Mouse (Mus musculus) cerebellum, adult 18-20 months (tissue): ENCODE measurements around the gene Usp31.

Source experiments
- DNase-seq, 2 experiments: peaks; one replicate each; pipeline ENCODE4 v3.0.0; 2021

Usp31 gene

GRCm38 (mm10) chr7:121707073-121707667 lies at the start of gene Usp31:
Gene Usp31, minus strand, starts transcription at chr7:121707253.
- peak; percentile 95 to 96 for DNase-seq

- DNase-seq: no peak
These were observed 47.7 kb upstream of the Usp31 start for GRCm38 (mm10) chr7:121754748-121755147.

DNA sequence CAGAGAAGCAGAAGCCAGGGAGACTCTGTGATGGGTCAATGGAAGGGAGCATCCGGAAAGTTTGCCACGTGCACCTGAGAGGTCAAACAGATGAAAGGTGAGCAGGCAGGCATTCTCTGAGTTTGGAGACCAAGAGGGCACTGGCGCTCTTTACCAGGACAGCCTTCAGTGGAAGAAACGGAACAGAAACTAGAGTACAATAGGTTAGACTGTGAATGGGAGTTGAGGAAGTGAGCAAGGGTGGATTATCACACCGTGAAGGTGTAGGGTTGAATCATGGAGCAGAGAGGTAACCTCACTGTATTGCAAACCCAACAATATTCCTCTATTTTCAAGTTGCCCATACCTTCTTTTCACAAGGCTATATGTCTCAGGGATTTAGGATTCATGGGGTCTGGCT lies 43.2 kb upstream of the Usp31 start:
- DNase-seq: no peak

- no peak for DNase-seq
These were observed 30.7 kb upstream of the Usp31 start for GRCm38 (mm10) chr7:121737511-121738415.

DNA sequence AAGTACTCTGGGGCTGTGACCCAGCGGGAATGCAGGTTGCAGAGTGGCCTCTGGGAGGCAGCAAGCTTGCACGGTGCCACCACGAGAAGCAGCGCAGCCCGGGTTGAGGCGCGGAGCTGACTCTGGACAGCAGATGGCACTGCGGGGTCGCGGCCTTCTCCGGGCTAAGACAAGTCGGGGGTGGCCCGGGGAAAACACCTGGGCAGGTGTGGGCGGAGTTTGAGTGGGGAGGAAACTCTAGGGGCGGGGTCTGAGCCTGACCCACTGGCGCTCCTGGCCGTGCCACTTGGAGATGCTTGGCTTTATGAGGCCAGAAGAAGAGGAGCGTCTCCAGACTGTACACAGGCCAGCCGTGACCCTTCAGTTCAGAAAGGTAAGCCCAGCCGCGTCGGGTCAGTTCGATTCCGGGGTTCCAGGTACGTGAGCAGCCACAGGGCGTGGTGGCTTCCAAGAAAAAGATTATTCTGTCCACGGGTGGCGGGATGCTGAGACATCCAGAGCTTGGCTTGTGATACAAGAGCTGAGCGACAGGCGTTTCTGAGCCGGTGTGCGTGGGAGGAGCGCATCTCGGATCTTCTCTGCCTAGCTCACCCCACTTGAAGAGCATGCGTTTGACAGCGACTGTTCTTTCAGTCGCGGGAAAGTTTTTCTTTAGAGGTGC lies 27.2 kb upstream of the Usp31 start, which contains the start of gene Scnn1g:
Gene Scnn1g (plus strand): TSS at position 309 of the 661 bp plus-strand sequence.
- DNase-seq: peak; percentile 94 to 95

DNA sequence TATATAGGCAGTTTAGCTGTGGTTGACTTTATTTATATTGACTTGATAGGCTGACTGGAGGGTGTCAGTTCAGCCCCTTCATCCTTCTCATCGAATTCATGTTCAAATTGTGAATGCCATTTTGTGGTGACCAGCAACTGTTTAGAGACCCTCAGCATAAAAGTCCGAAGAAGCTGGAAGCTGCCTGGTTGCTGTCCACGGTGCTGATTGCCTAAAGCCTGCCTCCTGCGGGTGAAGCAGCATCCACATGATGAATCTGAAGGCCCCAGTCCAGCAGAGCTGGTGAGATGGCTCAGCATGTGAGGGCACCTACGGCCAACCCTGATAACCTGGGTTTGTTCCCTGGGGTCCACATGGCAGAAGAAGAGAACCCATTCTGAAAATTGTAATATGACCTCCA lies 23.2 kb upstream of the Usp31 start:
- no peak for DNase-seq

DNA sequence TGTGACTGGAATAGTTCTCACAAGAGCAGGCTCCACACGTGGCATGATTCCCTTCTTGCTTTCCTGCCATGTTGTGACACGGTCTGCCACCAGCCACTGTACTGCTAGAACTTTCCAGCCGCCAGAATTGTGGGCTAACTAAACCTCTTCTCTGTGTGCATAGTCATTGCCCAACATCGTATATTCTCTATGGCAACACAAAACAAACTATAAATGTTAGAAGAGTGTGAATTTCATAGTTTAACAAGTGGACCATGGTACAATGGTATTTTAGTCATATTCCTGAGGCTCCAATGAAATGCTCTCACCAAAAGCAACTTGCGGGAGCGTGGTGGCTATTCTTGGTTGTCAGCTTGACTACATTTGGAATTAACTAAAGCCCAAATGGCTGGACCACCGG lies 10.0 kb upstream of the Usp31 start:
- DNase-seq: no peak

GRCm38 (mm10) chr7:121711171-121711570 lies 4.1 kb upstream of the Usp31 start:
- no peak for DNase-seq

DNA sequence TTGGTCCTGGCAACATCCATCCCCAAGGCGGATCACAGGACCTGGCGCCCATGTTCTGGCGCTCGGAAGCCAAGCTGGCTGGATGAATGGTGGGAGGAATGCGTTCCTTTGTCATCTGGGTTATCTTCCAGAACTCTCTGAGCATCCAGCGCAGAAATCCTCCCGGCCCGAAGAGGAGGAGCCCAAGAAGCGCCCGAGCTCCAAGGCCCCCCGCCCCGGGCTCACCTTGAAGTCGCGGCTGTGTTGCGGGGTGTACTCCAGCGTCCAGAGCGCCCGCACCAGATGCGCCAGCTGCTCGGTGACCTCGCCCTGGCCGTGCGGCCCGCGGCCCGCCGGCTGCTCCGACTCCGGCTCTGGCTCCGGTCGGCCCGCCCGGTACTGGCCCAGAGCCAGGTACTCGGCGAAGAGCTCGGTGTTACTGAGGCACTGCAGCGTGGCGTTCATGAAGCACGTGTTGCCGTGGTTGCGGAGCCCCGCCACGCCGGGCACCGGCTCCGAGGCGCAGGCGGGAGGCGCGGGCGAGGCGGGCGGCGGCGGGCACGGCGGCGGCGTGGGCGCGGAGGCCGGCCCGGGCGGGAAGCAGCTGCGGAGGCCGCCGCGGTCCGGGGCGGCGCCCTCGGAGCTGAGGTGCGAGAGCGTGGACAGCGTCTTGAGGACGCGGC lies 511 bp downstream of the Usp31 start:
- peak; percentile 64 to 73 for DNase-seq

DNA sequence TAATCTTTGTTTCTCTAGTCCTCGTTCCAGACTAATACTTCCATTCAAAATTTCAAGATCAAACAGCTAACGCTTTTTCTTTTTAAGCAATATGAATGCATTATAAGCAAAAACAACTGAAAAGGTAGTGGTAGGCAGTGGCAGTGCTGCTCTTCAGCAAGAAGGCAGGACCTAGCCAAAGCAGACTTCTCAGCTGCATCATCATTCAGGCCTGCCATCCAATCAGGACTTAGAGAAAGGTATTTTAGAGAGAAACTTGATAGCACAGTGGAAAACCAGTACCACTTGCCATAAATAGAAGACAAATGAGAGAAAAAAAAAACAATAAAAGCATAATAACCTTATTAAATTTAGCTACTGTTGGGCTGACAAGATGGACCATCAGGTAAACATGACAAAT lies 2.0 kb downstream of the Usp31 start:
- no peak for DNase-seq

DNA sequence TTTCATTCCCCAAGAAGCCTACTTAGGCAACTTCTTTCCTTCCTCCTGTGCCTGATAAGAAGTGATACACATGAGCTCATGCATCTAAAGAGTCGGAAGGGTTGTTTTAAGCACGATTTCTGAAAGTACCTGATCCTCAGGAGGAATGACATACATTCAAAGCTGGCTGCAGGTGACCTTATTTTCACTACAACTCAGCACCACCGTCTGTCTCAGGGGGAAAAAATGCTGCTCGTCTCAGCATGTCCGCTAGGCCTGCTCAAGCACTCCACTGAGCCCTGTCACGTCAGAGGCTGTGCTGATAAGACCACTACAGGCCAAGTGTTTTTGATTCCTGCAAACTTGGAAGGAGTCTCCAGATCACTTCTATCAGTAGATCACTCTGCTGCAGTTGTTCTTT lies 5.1 kb downstream of the Usp31 start:
- no peak for DNase-seq

DNA sequence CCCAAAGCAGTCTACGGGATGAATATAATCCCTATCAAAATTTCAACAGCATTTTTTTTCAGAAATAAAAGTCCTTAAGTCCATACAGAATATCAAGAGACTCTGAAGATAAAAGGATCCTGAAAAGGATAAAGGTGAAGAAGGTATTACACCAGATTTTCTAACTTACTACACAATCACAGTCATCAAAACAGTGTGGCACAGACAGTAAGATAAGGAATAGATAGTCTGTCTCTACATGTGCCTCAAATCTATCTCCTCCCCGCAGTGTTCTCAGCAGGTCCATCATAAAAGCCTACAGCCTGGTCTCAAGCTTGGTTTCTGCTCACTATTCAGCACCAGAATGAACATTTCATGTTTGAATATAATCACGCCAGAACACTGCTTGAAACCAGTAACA lies 6.6 kb downstream of the Usp31 start:
- no peak for DNase-seq

- DNase-seq: peak in 1 of 2 experiments; percentile 13
These were observed 7.8 kb downstream of the Usp31 start for GRCm38 (mm10) chr7:121699218-121699617.

GRCm38 (mm10) chr7:121697574-121697973 lies 9.5 kb downstream of the Usp31 start:
- no peak for DNase-seq

DNA sequence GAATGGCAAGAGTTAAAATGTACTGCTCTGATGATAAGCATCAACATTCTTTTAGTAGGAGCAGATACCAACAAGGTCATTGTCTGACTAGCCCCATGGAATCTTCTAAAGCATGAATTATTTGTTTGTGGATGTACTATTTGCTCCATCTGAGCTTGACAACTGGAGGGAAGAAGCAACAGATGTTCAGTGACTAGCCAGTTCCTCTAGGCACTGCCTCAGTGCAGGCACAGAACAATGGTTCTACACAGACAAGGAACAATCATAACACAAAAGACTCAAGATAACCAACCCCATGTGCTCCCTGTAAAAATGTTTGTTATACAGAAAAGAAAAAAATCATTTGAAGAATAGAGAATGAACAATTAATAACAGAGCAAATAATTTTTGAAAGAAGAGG lies 9.9 kb downstream of the Usp31 start:
- DNase-seq: no peak

- no peak for DNase-seq
These were observed 15.2 kb downstream of the Usp31 start for GRCm38 (mm10) chr7:121691803-121692202.

DNA sequence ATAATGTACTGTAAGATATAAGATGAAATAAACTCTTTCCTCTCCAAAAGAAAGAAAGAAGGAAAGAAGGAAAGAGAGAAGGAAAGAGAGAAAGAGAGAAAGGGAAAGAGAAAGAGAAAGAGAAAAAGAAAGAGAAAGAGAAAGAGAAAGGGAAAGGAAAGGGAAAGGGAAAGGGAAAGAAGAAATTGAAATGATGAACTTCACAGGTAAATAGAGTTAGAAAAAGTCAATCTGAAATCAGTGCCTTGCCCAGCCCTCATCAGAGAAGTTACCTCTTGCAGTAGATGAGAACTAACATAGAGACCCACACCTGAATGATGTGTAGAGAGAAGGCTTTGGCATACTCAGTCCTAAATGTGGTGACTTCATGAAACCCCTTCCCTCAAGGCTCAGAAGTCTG lies 17.7 kb downstream of the Usp31 start:
- DNase-seq: no peak

DNA sequence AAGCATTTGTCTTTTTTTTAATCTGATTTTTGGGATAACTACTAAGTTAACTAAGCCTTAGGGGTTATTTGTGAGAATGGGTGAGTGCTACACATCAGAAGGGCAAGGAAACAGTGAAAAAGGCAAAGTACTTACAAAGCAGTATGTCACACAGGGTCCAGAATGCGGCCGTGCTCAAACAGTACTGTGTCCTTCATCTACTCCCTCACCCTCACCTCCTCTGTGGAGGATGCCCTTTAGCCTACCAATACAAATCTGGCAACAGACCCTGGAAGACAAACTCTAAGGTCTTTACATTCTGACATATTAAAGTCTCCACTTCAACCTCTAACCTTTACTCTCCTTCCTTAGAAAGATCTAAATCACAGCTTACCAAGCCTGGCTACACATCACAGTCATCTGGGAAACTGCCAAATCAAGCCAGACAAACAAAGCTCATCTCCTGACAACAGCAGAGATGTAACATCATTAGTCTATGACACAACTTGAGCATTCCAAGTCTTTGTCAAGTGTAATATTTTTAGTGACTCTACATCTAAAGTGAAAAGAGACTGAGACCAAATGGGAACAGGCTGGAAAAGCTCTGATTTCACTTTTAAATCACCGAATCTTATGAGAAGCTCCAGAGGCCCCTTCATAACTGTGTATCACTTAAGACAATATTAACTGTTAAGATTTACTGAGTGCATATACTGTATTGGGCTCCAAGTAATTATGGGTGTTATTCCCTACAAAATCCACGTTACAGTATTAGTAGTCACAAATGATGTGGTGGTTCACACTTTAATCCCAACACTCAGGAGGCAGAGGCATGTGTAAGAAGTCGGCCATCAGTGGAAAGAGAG lies 21.7 kb downstream of the Usp31 start:
- no peak for DNase-seq

DNA sequence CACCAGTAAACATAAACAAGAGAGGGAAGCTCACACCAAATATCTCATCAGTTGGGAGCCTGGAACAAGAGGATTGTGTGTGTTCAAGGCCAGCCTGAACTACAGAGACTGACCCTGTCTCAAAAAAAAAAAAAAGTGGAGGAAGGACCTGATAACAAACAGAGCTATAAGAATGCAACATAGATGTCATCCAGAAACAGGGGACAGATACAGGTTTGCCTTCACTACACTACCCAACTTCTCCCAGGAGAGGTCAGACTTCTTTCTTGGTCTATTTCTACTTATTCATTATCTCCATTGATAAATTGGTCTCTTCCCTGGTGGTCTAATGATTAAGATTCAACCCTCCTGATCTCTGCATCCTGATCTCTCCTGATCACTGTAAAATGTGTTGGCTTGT lies 25.9 kb downstream of the Usp31 start:
- DNase-seq: no peak

GRCm38 (mm10) chr7:121677105-121677753 lies 29.8 kb downstream of the Usp31 start:
- peak; percentile 39 to 51 for DNase-seq

- DNase-seq: no peak
These were observed 46.3 kb downstream of the Usp31 start for GRCm38 (mm10) chr7:121660705-121661104.

DNA sequence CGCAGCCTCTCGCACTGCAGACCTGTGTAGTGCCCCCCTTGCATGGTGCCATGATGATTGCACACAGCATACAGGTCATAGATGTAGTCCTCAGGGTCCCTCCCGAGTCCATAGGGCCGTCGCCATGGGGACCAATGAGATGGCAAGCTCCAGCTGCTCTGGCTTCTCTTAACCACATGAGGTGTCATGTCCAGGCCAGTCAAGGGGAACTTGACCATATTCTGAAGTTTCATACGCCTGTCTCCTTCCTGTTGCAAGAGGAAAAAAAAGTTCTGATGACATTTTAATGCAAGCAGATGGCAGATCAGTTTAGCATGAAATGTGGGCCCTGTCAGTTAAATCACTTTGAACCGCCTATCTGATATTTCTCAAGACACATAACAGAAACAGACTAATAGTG lies 48.2 kb downstream of the Usp31 start:
- DNase-seq: no peak
